Mouse (Mus musculus) stomach, embryonic 15.5 days (tissue): ENCODE results near the gene Clint1. TPM values are rescaled to one million over a fixed set of nuclear protein-coding genes. Genes with fewer than 3 reads are reported as not detected.
A peak's percentile ranks its signal among the peaks of the same experiment; 100 is the strongest.

ENCODE experiments used
- ATAC-seq: fragments of 200-750 bp; cut with Nextera tagmentation; 2 replicates; pipeline ENCODE4 v1.8.0; 2017; ENCODE audit warnings: low read depth, moderate number of reproducible peaks, moderate TSS enrichment; ENCODE audit not compliant: insufficient read depth, low FRiP score
- H3K27ac ChIP-seq: fragments of 300-500 bp; sonication (generic); 2 replicates; pipeline ENCODE4 v1.5.1; 2015; ENCODE audit warnings: mild to moderate bottlenecking, inconsistent platforms
- H3K27me3 ChIP-seq: fragments of 300-500 bp; sonication (generic); replicated peaks from 2 replicates; pipeline ENCODE4 v1.6.1; 2015; ENCODE audit warnings: inconsistent platforms
- H3K36me3 ChIP-seq: fragments of 300-500 bp; sonication (generic); 2 replicates; pipeline ENCODE4 v1.6.1; 2015; ENCODE audit warnings: inconsistent platforms
- H3K4me1 ChIP-seq: fragments of 300-500 bp; sonication (generic); 2 replicates; pipeline ENCODE4 v1.6.1; 2015; ENCODE audit warnings: inconsistent platforms
- H3K4me2 ChIP-seq: fragments of 300-500 bp; sonication (generic); 2 replicates; pipeline ENCODE4 v1.6.1; 2015; ENCODE audit warnings: mild to moderate bottlenecking, inconsistent platforms
- H3K4me3 ChIP-seq: fragments of 300-500 bp; sonication (generic); replicated peaks from 2 replicates; pipeline ENCODE4 v1.5.1; 2015; ENCODE audit warnings: inconsistent platforms
- H3K9ac ChIP-seq: fragments of 300-500 bp; sonication (generic); 2 replicates; pipeline ENCODE4 v1.6.1; 2015; ENCODE audit warnings: inconsistent platforms
- H3K9me3 ChIP-seq: fragments of 300-500 bp; sonication (generic); 2 replicates; pipeline ENCODE4 v1.6.1; 2016; ENCODE audit warnings: inconsistent platforms
- WGBS: fragments of 180-500 bp; shearing (Covaris S2); methylation state at CpG from one replicate; pipeline ENCODE4 v1.1.7; 2015; 5-methylcytosine and 5-hydroxymethylcytosine counted together
- polyA plus RNA-seq: library from polyadenylated mRNA; unstranded; fragments of >200 nt; fragmentation: Nextera tagmentation; extraction: Ambion mirVana; gene quantifications from 2 replicates; pipeline ENCODE4 v1.2.1, GENCODE M21; 2015

Clint1 gene
- polyA plus RNA-seq, 1 experiment from 2014 or later = 82.8 TPM

DNA sequence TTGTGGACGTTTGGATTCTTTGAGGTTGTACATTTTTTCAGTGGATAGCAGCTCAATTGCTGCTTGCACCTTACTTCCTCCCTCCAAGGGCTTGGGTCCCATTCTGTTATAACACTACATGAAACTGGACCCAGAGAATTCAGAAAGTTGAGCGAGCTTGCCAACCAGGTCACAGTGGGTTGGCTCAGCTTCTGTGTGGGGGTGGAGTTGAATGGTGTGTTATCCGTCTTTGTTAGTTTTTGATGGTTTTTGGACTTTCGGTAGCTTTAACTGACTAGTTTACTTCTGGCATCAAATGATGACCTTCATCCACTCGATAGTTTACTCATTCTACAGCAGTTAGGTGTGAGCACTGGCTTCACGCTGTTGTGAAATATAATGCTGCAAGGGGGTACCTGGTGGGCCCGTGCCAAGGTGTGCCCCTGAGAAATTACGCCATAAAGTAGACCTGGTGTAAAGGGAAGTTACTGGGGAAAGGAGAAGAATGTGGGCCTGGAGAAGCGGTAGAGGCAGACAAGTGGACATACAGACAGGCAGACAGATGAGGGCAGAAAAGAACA is 36.7 kb downstream of the Clint1 start:
- H3K27ac ChIP-seq = no peak overlapping the region
- H3K27me3 ChIP-seq = no peaks in the 10 kb centered on the region
- 86% methylated on average over 9 of the region's 9 CpGs for WGBS
- H3K4me1 ChIP-seq = no peaks in the 10 kb centered on the region
- H3K36me3 ChIP-seq = peaks cover 31% of the 10 kb centered on the region
- H3K4me2 ChIP-seq = no peak overlapping the region
- H3K9ac ChIP-seq = no peak overlapping the region
- H3K4me3 ChIP-seq = no peak overlapping the region
- H3K9me3 ChIP-seq = no peaks in the 10 kb centered on the region
- ATAC-seq = no peak

- H3K27me3 ChIP-seq = no peaks in the 10 kb centered on the region
- no peak for ATAC-seq
- 75% methylated on average over 3 of the region's 3 CpGs for WGBS
Observed at GRCm38 (mm10) chr11:45889981-45890380, 38.1 kb downstream of the Clint1 start.

DNA sequence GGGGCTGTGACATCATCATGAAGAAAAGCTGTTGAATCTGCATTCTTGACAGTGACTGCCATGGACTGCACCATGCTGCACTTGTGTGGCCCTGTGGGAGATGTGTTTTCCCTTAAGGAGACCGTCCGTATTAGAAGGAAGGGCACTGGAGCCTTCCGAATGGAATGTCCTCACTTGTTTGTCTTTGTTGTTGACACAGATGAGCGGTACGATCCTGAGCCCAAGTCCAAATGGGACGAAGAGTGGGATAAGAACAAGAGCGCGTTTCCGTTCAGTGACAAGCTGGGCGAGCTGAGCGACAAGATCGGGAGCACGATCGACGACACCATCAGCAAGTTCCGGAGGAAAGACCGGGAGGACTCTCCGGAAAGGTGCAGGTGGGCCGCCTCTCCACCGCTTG is 38.6 kb downstream of the Clint1 start:
- Histone ChIP-seq H3K27me3 (no peaks in the 10 kb centered on the region), H3K4me1 (no peaks in the 10 kb centered on the region), H3K36me3 (peaks cover 48% of the 10 kb centered on the region), H3K4me3 (no peak overlapping the region), H3K9me3 (no peaks in the 10 kb centered on the region), H3K4me2 (no peak overlapping the region), H3K9ac (no peak overlapping the region), H3K27ac (no peak overlapping the region)
- no peak for ATAC-seq
- 87% methylated on average over 20 of the region's 20 CpGs for WGBS

More at GRCm38 (mm10) chr11:45889981-45890380, 38.1 kb downstream of the Clint1 start:
- Histone ChIP-seq H3K9me3 (no peaks in the 10 kb centered on the region), H3K4me3 (no peak overlapping the region), H3K4me2 (no peak overlapping the region), H3K9ac (no peak overlapping the region), H3K27ac (no peak overlapping the region), H3K4me1 (no peaks in the 10 kb centered on the region), H3K36me3 (peaks cover 44% of the 10 kb centered on the region)

DNA sequence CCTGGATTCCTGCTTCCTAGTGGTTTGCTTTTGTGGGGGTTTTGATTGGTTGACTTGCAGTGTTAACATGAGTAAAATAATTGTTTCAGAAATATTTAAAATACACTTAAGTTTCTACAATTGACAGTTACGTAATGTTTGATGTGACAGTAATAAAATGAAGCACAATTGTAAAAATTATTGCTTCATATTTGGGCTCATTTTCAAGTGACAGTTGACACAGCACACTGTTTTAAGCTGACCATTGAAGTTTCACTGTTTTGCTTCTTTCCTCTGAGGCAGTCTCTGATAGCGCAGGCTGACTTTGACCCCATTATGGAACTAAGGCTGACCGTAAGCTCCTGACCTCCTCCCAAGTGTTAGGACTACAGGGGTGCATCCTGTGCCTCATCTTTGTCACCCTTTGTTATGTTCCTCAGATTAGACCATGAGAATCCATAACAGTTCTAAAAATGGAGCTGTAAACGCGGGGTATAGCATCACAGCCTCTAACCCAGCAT is 41.1 kb downstream of the Clint1 start:
- H3K36me3 ChIP-seq = peaks cover 48% of the 10 kb centered on the region
- 93% methylated on average over 5 of the region's 5 CpGs for WGBS
- ATAC-seq = no peak

GRCm38 (mm10) chr11:45897392-45897791 is 45.5 kb downstream of the Clint1 start:
- no peak overlapping the region for H3K4me3 ChIP-seq
- no peaks in the 10 kb centered on the region for H3K9me3 ChIP-seq
- no peaks in the 10 kb centered on the region for H3K4me1 ChIP-seq
- H3K36me3 ChIP-seq = peaks cover 20% of the 10 kb centered on the region
- no peak overlapping the region for H3K4me2 ChIP-seq
- H3K9ac ChIP-seq = no peak overlapping the region
- no peak overlapping the region for H3K27ac ChIP-seq
- 85% methylated on average over 2 of the region's 2 CpGs for WGBS
- ATAC-seq = no peak
- H3K27me3 ChIP-seq = no peaks in the 10 kb centered on the region

More for the DNA sequence above, 41.1 kb downstream of the Clint1 start:
- no peak overlapping the region for H3K27ac ChIP-seq
- no peak overlapping the region for H3K4me3 ChIP-seq
- no peak overlapping the region for H3K9ac ChIP-seq
- H3K27me3 ChIP-seq = no peaks in the 10 kb centered on the region
- H3K9me3 ChIP-seq = no peaks in the 10 kb centered on the region
- H3K4me1 ChIP-seq = no peaks in the 10 kb centered on the region
- no peak overlapping the region for H3K4me2 ChIP-seq

- H3K4me2 ChIP-seq = no peak overlapping the region
- H3K4me3 ChIP-seq = no peak overlapping the region
- H3K27ac ChIP-seq = no peak overlapping the region
- H3K9ac ChIP-seq = no peak overlapping the region
- no peaks in the 10 kb centered on the region for H3K9me3 ChIP-seq
- ATAC-seq = no peak
- no peaks in the 10 kb centered on the region for H3K4me1 ChIP-seq
- peaks cover 10% of the 10 kb centered on the region for H3K36me3 ChIP-seq
- WGBS = 65% methylated on average over 11 of the region's 11 CpGs
- no peaks in the 10 kb centered on the region for H3K27me3 ChIP-seq
Observed at GRCm38 (mm10) chr11:45900233-45901015, 48.6 kb downstream of the Clint1 start.

- no peak overlapping the region for H3K4me2 ChIP-seq
- H3K9me3 ChIP-seq = no peaks in the 10 kb centered on the region
- no peaks in the 10 kb centered on the region for H3K4me1 ChIP-seq
- H3K27ac ChIP-seq = no peak overlapping the region
- H3K9ac ChIP-seq = no peak overlapping the region
- peak; percentile 56; the same call in 1 of the 2 replicates for ATAC-seq
- no peak overlapping the region for H3K4me3 ChIP-seq
- peaks cover 47% of the 10 kb centered on the region for H3K36me3 ChIP-seq
- WGBS = 85% methylated on average over 8 of the region's 8 CpGs
- H3K27me3 ChIP-seq = no peaks in the 10 kb centered on the region
Observed at GRCm38 (mm10) chr11:45906109-45906786, 54.4 kb downstream of the Clint1 start.

DNA sequence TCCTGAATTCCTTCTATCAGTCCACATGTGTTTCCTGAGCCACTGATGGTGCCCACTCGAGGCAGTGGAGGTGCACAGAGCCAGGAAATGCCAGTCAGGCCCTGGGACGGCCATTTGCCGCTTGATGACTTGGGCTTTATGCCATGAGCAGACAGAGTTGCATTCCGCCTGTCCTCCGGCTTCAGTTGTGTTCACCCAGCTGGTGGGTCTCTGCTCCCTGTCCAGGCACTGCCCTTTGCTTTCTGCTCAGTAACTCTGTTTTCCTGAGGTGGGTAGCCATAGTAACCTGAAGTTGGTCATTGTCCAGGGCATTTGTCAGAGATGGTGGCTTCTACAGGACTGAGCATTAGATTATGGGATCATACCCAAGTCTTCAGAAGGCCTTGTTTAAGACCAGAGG is 55.5 kb downstream of the Clint1 start:
- H3K36me3 ChIP-seq = peaks cover 56% of the 10 kb centered on the region
- WGBS = 80% methylated on average over 5 of the region's 5 CpGs
- H3K4me1 ChIP-seq = no peaks in the 10 kb centered on the region
- no peaks in the 10 kb centered on the region for H3K9me3 ChIP-seq
- no peak overlapping the region for H3K4me3 ChIP-seq
- no peak overlapping the region for H3K27ac ChIP-seq
- H3K27me3 ChIP-seq = no peaks in the 10 kb centered on the region
- ATAC-seq = no peak
- H3K9ac ChIP-seq = no peak overlapping the region
- no peak overlapping the region for H3K4me2 ChIP-seq

- no peaks in the 10 kb centered on the region for H3K27me3 ChIP-seq
- WGBS = 90% methylated on average over 7 of the region's 7 CpGs
- no peak overlapping the region for H3K27ac ChIP-seq
- no peak overlapping the region for H3K4me3 ChIP-seq
- no peak overlapping the region for H3K9ac ChIP-seq
- H3K9me3 ChIP-seq = no peaks in the 10 kb centered on the region
- no peak overlapping the region for H3K4me2 ChIP-seq
- peaks cover 53% of the 10 kb centered on the region for H3K36me3 ChIP-seq
- H3K4me1 ChIP-seq = no peaks in the 10 kb centered on the region
- no peak for ATAC-seq
Observed at GRCm38 (mm10) chr11:45908070-45908469, 56.2 kb downstream of the Clint1 start.

DNA sequence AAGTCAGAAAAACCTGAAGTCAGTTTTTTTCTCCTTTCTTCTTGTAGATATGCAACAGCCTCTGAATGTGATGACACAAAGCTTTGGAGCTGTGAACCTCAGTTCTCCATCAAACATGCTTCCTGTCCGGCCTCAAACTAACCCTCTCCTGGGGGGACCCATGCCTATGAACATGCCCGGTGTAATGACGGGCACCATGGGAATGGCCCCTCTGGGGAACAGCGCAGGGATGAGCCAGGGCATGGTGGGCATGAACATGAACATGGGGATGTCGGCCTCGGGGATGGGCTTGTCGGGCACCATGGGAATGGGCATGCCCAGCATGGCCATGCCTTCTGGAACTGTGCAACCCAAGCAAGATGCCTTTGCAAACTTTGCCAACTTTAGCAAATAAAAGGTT is 57.0 kb downstream of the Clint1 start:
- Histone ChIP-seq H3K4me2 (no peak overlapping the region), H3K9ac (no peak overlapping the region), H3K4me1 (no peaks in the 10 kb centered on the region), H3K4me3 (no peak overlapping the region), H3K36me3 (peaks cover 45% of the 10 kb centered on the region), H3K27me3 (no peaks in the 10 kb centered on the region), H3K9me3 (no peaks in the 10 kb centered on the region), H3K27ac (no peak overlapping the region)
- 96% methylated on average over 7 of the region's 7 CpGs for WGBS
- no peak for ATAC-seq

DNA sequence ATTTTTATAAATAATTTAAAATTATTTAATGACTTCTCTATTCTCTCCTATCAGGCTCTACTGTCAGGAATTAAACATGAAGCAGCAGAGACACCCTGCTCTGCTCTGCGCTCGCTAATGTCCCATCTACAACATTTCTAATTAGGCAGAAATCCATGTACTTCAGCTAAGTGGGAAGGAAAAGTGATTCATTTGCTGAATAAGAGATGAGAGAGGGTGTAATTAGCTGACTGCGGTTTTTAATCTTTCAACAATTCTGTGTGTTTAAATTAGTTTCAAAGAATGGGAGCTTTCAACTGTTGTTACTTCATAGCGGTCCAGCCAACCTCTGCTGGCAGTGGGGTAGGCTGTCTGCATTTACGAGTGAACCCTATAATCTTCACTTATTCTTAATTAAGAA is 58.9 kb downstream of the Clint1 start:
- 93% methylated on average over 5 of the region's 5 CpGs for WGBS
- H3K4me2 ChIP-seq = no peak overlapping the region
- no peak for ATAC-seq
- no peaks in the 10 kb centered on the region for H3K9me3 ChIP-seq
- H3K27me3 ChIP-seq = no peaks in the 10 kb centered on the region
- no peak overlapping the region for H3K9ac ChIP-seq
- peaks cover 44% of the 10 kb centered on the region for H3K36me3 ChIP-seq
- no peak overlapping the region for H3K27ac ChIP-seq
- no peaks in the 10 kb centered on the region for H3K4me1 ChIP-seq
- no peak overlapping the region for H3K4me3 ChIP-seq

- Histone ChIP-seq H3K36me3 (0 out of 2 replicates have a peak, but pooled peaks cover 8% of the 10 kb centered on the region), H3K9me3 (no peaks in the 10 kb centered on the region), H3K9ac (no peak overlapping the region), H3K4me1 (0 out of 2 replicates have a peak, but pooled peaks cover 2% of the 10 kb centered on the region), H3K27me3 (no peaks in the 10 kb centered on the region), H3K4me2 (no peak overlapping the region), H3K27ac (no peak overlapping the region), H3K4me3 (no peak overlapping the region)
- WGBS = 76% methylated on average over 10 of the region's 10 CpGs
- no peak for ATAC-seq
Observed at GRCm38 (mm10) chr11:45916196-45916595, 64.3 kb downstream of the Clint1 start.
